Mouse (Mus musculus) heart, embryonic 12.5 days (tissue): ENCODE results near the gene Tiparp. TPM values are rescaled to one million over a fixed set of nuclear protein-coding genes. Genes with fewer than 3 reads are reported as not detected.

Experiments
- ATAC-seq: fragments of 200-750 bp; cut with Nextera tagmentation; 2 replicates; pipeline ENCODE4 v1.8.0; 2017; ENCODE audit warnings: moderate TSS enrichment, moderate library complexity; ENCODE audit not compliant: insufficient number of reproducible peaks, low FRiP score
- H3K27ac ChIP-seq: fragments of 300-500 bp; sonication (generic); 2 replicates; pipeline ENCODE4 v1.5.1; 2016; ENCODE audit warnings: mild to moderate bottlenecking, moderate library complexity; ENCODE audit not compliant: poor library complexity, severe bottlenecking
- H3K27me3 ChIP-seq: fragments of 300-500 bp; sonication (generic); replicated peaks from 2 replicates; pipeline ENCODE4 v1.6.1; 2016; ENCODE audit warnings: mild to moderate bottlenecking, moderate library complexity
- H3K36me3 ChIP-seq: fragments of 300-500 bp; sonication (generic); 2 replicates; pipeline ENCODE4 v1.6.1; 2016; ENCODE audit warnings: mild to moderate bottlenecking, moderate library complexity
- H3K4me1 ChIP-seq: fragments of 300-500 bp; sonication (generic); replicated peaks from 2 replicates; pipeline ENCODE4 v1.6.1; 2016; ENCODE audit warnings: mild to moderate bottlenecking
- H3K4me2 ChIP-seq: fragments of 300-500 bp; sonication (generic); 2 replicates; pipeline ENCODE4 v1.6.1; 2016; ENCODE audit warnings: mild to moderate bottlenecking, moderate library complexity
- H3K4me3 ChIP-seq: fragments of 300-500 bp; sonication (generic); 2 replicates; pipeline ENCODE4 v1.5.1; 2016; ENCODE audit warnings: mild to moderate bottlenecking
- H3K9ac ChIP-seq: fragments of 300-500 bp; sonication (generic); 2 replicates; pipeline ENCODE4 v1.6.1; 2016; ENCODE audit warnings: mild to moderate bottlenecking, moderate library complexity
- H3K9me3 ChIP-seq: fragments of 300-500 bp; sonication (generic); replicated peaks from 2 replicates; pipeline ENCODE4 v1.6.1; 2016; ENCODE audit warnings: mild to moderate bottlenecking, moderate library complexity
- WGBS: fragments of 180-500 bp; shearing (Covaris S2); methylation state at CpG from one replicate; pipeline ENCODE4 v1.1.7; 2016; 5-methylcytosine and 5-hydroxymethylcytosine counted together
- polyA plus RNA-seq: library from polyadenylated mRNA; unstranded; fragments of >200 nt; fragmentation: Nextera tagmentation; extraction: Ambion mirVana; gene quantifications from 2 replicates; pipeline ENCODE4 v1.2.1, GENCODE M21; 2016

Tiparp gene
- 29.7 and 36.3 TPM in 2 replicates for polyA plus RNA-seq

DNA sequence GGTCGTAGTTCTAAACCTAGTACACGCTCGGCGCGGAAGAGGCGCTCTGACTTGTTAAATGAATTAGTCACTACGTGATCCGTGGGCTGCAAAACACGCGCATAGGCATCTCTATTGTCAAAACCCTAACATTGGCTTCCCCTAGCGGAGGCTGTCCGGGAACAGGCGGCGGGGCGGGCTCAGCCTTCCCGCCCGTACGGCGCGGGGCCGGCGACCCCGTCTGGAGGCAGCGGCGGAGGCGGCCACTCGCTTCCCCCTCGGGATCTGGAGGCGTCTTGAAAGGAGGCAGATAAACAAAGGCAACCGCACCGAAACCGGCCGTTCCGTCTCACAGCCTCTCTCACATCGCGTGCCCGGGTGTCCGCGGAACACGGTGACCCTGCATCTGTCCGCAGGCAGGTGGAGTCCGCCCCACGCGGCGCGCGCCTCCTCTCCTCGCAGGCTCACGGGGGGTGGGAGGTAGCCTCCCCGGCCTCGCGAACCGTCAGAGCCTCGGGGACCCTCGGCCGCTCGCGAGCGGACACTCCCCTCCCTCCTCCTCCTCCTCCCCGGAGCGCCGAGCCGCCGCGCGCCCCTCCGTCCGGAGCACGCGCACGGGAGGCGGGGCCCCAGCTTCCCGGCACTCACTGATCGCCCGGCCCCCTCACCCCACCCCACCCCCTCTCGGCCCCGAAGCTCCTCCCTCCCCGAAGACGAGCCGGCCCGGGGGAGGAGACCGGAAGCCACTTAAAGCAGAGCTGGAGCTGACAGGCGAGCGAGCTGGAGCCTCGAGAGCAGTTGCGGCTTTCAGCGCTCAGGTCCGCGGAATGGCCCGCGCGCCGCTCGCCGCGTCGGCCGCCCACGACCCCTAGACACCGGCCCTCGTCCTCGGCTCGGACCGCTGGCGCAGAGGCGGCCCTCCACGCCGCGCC is at the start of gene Tiparp:
Gene Tiparp (plus strand): TSS at position 720 of the 911 bp plus-strand sequence.
- H3K27ac ChIP-seq = peak within 1 kb of the TSS; percentile 98
- peak within 1 kb of the TSS; percentile 98 for H3K9ac ChIP-seq
- under 1% methylated on average over 95 of the region's 109 CpGs for WGBS
- H3K9me3 ChIP-seq = no peaks in the 10 kb centered on the region
- peak within 1 kb of the TSS; percentile 91 for H3K4me3 ChIP-seq
- H3K27me3 ChIP-seq = no peaks in the 10 kb centered on the region
- H3K4me1 ChIP-seq = peaks cover 4% of the 10 kb centered on the region; the same call in 1 of the 2 replicates
- peak; percentile 95 for ATAC-seq
- H3K4me2 ChIP-seq = peak within 1 kb of the TSS; percentile 74
- peaks cover 12% of the 10 kb centered on the region for H3K36me3 ChIP-seq

- Histone ChIP-seq H3K9ac (no peak overlapping the region), H3K27ac (no peak overlapping the region), H3K36me3 (no peaks in the 10 kb centered on the region), H3K4me2 (no peak overlapping the region), H3K9me3 (no peaks in the 10 kb centered on the region; the same call in 1 of the 2 replicates), H3K4me3 (no peak overlapping the region), H3K4me1 (peaks cover 15% of the 10 kb centered on the region), H3K27me3 (no peaks in the 10 kb centered on the region)
- WGBS = 56% methylated on average over 6 of the region's 6 CpGs
- ATAC-seq = no peak
These were observed 47.5 kb upstream of the Tiparp start for GRCm38 (mm10) chr3:65480676-65481075.

DNA sequence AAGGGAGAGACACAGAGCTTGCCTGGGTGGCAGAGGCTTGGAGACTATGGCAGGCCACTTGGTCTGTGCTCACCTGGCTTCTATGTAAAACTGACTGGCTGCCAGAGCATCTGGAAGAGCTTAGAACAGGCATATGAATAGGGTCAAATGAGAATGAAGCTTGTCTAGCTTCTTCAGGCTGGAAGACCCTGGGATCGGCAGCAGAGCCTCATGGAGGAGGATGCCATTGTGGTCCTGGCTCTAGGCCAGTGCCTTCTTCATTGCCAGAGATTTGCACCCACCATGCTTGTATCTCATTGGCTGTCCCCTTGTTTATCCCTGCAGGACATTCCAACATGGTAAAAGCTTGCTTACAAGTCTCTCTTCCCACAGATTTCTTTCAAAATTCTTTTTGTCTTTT is 45.9 kb upstream of the Tiparp start:
- H3K4me2 ChIP-seq = no peak overlapping the region
- H3K9me3 ChIP-seq = no peaks in the 10 kb centered on the region; the same call in 1 of the 2 replicates
- ATAC-seq = no peak
- no peaks in the 10 kb centered on the region for H3K36me3 ChIP-seq
- H3K27ac ChIP-seq = peak overlapping the region; percentile 21; the same call in 1 of the 2 replicates
- no peak overlapping the region for H3K9ac ChIP-seq
- no peak overlapping the region for H3K4me3 ChIP-seq
- H3K27me3 ChIP-seq = no peaks in the 10 kb centered on the region
- 60% methylated on average over 1 of the region's 1 CpGs for WGBS
- peaks cover 12% of the 10 kb centered on the region for H3K4me1 ChIP-seq

DNA sequence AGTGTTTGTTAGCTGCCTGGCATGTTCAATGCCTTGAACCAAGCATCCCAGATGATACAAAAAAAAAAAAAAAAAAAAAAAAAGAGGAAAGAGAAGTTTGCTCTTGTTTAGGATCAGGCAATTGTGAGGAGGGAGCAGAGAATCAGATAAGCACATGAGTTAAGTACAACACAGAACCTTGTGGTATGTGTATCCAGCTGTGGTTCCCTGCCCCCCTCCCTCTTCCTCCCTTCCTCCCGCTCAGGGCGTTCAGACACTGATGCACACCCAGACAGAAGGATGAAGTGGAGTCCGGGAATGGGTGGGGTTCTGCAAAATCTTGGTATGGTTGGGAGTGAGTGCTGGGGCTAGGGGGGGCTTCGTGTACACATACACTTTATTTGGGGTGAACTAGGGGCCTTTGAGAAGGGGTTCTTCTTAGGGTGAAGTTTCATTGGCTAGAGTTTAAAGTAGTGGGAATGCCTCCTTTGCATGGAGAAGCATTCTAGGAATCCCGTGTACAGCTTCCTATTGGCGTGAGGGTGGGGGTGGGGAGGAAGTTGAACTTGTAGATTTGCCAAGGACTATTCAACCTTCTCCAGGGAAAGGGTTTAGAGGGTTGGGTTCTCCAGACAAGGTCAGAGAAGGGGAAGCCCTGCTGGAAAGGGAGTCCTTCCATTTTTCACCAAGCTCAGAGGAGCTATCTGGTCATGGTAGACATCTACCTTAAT is 45.4 kb upstream of the Tiparp start:
- Histone ChIP-seq H3K4me1 (peaks cover 12% of the 10 kb centered on the region), H3K36me3 (no peaks in the 10 kb centered on the region), H3K4me3 (no peak overlapping the region), H3K4me2 (no peak overlapping the region), H3K9me3 (no peaks in the 10 kb centered on the region; the same call in 1 of the 2 replicates), H3K27ac (no peak overlapping the region), H3K9ac (no peak overlapping the region), H3K27me3 (no peaks in the 10 kb centered on the region)
- peak; percentile 55; the same call in 1 of the 2 replicates for ATAC-seq
- WGBS = 39% methylated on average over 6 of the region's 6 CpGs

- peaks cover 12% of the 10 kb centered on the region for H3K4me1 ChIP-seq
- H3K36me3 ChIP-seq = no peaks in the 10 kb centered on the region
- no peaks in the 10 kb centered on the region; the same call in 1 of the 2 replicates for H3K9me3 ChIP-seq
- H3K9ac ChIP-seq = no peak overlapping the region
- ATAC-seq = no peak
- no peak overlapping the region for H3K27ac ChIP-seq
- no peaks in the 10 kb centered on the region for H3K27me3 ChIP-seq
- H3K4me3 ChIP-seq = no peak overlapping the region
- WGBS = 55% methylated on average over 7 of the region's 7 CpGs
- H3K4me2 ChIP-seq = no peak overlapping the region
These were observed 44.0 kb upstream of the Tiparp start for GRCm38 (mm10) chr3:65484161-65484733.

DNA sequence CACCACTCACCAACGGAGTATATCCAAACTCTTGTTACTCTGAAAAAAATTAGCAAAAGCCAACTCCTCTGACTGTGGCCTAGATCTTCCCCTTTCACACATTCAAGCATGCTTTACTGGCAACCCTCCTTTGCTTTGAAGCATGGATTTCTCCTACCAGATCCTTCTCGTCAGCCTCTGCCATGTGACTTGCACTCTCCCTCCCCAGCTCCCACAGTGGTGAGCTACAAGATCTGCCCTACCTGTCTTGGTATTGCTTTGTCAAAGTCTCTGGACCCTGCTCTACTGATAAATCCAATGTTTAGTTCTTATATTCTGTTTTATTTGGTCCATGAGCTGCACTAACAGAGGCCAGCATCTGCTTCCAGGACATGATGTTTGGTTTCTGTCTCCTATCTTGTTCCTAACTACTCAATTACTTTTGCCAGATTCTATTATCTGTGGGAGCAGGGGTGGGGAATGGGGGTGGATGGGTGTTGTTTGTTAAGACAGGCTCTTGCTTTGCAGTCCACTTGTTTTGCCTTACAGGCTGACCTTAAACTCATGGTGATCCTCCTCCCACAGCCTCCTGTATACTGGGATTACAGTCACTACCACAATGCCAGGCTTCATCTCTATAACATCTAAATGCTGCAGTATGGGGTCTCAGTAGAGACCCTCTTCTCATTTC is 40.7 kb upstream of the Tiparp start:
- peaks cover 8% of the 10 kb centered on the region for H3K4me1 ChIP-seq
- H3K4me2 ChIP-seq = no peak overlapping the region
- H3K27me3 ChIP-seq = no peaks in the 10 kb centered on the region
- H3K9ac ChIP-seq = no peak overlapping the region
- H3K9me3 ChIP-seq = no peaks in the 10 kb centered on the region; the same call in 1 of the 2 replicates
- no peaks in the 10 kb centered on the region for H3K36me3 ChIP-seq
- ATAC-seq = no peak
- H3K27ac ChIP-seq = no peak overlapping the region
- no peak overlapping the region for H3K4me3 ChIP-seq
- WGBS = 70% methylated on average over 2 of the region's 2 CpGs

GRCm38 (mm10) chr3:65488556-65489244 is 39.5 kb upstream of the Tiparp start:
- no peak overlapping the region for H3K27ac ChIP-seq
- no peaks in the 10 kb centered on the region for H3K36me3 ChIP-seq
- H3K9me3 ChIP-seq = no peaks in the 10 kb centered on the region; the same call in 1 of the 2 replicates
- H3K4me3 ChIP-seq = no peak overlapping the region
- WGBS = 88% methylated on average over 1 of the region's 1 CpGs
- no peaks in the 10 kb centered on the region for H3K27me3 ChIP-seq
- H3K9ac ChIP-seq = no peak overlapping the region
- no peak overlapping the region for H3K4me2 ChIP-seq
- 0 out of 2 replicates have a peak, but pooled peaks cover 2% of the 10 kb centered on the region for H3K4me1 ChIP-seq
- no peak for ATAC-seq

DNA sequence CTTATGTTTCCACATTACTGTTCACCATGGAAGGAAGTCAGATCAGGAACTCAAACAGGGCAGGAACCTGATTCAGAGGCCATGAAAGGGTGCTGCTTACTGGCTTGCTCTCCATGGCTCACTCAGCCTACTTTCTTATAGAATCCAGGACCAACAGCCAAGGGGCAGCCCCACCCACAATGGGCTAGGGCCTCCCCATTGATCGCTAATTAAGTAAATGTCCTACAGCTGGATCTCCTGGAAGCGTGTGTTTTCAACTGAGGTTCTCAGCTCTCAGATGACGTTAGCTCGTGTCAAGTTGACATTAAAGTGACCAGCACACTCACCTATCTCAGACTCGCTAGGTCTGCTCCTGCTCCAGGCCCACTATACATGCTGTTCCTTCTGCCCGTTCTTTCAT is 38.6 kb upstream of the Tiparp start:
- Histone ChIP-seq H3K4me3 (no peak overlapping the region), H3K4me2 (no peak overlapping the region), H3K9ac (no peak overlapping the region), H3K27ac (no peak overlapping the region), H3K9me3 (no peaks in the 10 kb centered on the region; the same call in 1 of the 2 replicates), H3K36me3 (no peaks in the 10 kb centered on the region), H3K4me1 (peaks cover 9% of the 10 kb centered on the region), H3K27me3 (no peaks in the 10 kb centered on the region)
- ATAC-seq = no peak
- WGBS = 85% methylated on average over 6 of the region's 6 CpGs

- ATAC-seq = peak; percentile 63
- no peaks in the 10 kb centered on the region for H3K36me3 ChIP-seq
- H3K27me3 ChIP-seq = no peaks in the 10 kb centered on the region
- H3K9ac ChIP-seq = no peak overlapping the region
- H3K4me1 ChIP-seq = peaks cover 17% of the 10 kb centered on the region
- peak overlapping the region; percentile 29 for H3K4me3 ChIP-seq
- peak overlapping the region; percentile 74 for H3K27ac ChIP-seq
- peak overlapping the region; percentile 58 for H3K4me2 ChIP-seq
- no peaks in the 10 kb centered on the region for H3K9me3 ChIP-seq
- WGBS = 8% methylated on average over 9 of the region's 9 CpGs
These were observed 33.9 kb upstream of the Tiparp start for GRCm38 (mm10) chr3:65494291-65494763.

DNA sequence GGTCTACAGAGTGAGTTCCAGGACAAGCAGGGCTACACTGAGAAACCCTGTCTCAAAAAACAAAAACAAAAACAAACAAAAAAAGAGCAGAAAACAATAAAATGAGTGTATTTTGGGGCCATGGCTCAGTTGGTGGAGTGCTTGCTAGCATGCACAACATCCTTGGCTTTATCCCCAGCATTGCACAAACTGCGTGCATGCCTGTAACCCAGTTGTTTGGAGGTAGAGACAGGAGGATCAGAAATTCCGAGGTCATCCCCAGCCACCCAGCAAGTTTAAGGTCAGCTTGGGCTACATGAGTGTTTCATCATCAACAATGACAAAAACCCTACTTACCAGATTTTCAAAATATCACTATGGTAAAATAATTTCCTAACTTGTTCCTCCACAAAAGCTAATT is 20.4 kb upstream of the Tiparp start:
- WGBS = 76% methylated on average over 2 of the region's 2 CpGs
- no peaks in the 10 kb centered on the region for H3K9me3 ChIP-seq
- H3K4me1 ChIP-seq = no peaks in the 10 kb centered on the region
- ATAC-seq = no peak
- no peaks in the 10 kb centered on the region for H3K27me3 ChIP-seq
- no peak overlapping the region for H3K27ac ChIP-seq
- H3K36me3 ChIP-seq = no peaks in the 10 kb centered on the region
- no peak overlapping the region for H3K4me2 ChIP-seq
- no peak overlapping the region for H3K9ac ChIP-seq
- H3K4me3 ChIP-seq = no peak overlapping the region
